Mouse (Mus musculus): ENCODE measurements around the gene Irs1.

Gene Irs1

GRCm38 (mm10) chr1:82257457-82257856 is 33.8 kb downstream of the Irs1 start:
- in situ Hi-C loops (cut with MboI): no loop called here

DNA sequence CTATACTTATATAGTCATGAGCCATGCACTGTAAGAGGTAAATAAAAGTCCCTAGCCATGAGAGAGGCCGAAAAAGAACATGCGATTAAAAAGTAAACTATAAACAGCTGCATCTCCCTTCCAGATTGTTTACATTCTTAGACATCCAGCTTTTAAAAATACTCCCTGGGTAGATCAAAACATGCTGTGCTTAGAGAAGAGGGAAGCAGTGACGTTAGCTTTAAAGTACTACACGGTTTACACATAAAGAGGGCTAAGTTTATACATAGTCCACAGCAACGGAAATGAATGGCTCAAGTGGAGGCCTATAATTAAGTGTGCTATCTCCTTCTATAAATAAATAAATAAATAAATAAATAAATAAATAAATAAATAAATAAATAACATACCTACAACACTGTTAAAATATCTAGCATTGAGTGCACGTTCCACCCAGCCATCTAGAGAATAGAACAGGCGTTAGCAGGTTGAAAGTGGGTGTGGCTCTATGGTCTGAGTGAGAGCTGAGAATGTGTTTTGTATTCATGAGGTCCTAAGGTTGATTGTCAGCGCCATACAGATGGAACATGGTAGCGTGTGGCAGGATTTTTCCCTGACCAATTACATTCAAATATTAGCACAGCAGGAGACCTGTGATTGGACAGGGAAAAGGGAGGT is 37.3 kb downstream of the Irs1 start:
- in situ Hi-C loops (cut with MboI): no loop called here

GRCm38 (mm10) chr1:82247221-82247951 is 43.8 kb downstream of the Irs1 start:
- in situ Hi-C loops (cut with MboI): no loop called here

DNA sequence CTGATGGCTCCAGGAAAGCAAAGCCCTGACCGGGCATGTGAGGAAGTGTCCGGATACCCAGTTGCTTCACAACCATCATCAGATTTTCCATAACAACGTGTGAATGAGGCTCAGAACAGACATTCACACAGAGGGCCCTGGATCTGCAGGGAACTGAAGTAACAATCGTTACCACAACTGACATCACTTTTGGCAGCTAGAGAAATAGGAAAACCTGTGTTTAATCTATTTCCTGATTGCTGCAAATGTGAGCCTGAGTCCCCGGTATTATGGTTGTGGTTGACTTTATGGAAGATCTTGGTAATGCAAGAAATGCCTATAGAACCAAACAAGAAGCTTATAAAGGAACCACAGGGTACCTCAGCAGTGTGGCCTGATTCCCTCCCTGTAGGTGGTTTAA is 46.2 kb downstream of the Irs1 start:
- in situ Hi-C loops (cut with MboI): no loop called here

GRCm38 (mm10) chr1:82243260-82243825 is 47.9 kb downstream of the Irs1 start:
- in situ Hi-C loops (cut with MboI): no loop called here

- in situ Hi-C loops (cut with MboI): no loop called here
Observed at GRCm38 (mm10) chr1:82239409-82240201, 51.6 kb downstream of the Irs1 start.

DNA sequence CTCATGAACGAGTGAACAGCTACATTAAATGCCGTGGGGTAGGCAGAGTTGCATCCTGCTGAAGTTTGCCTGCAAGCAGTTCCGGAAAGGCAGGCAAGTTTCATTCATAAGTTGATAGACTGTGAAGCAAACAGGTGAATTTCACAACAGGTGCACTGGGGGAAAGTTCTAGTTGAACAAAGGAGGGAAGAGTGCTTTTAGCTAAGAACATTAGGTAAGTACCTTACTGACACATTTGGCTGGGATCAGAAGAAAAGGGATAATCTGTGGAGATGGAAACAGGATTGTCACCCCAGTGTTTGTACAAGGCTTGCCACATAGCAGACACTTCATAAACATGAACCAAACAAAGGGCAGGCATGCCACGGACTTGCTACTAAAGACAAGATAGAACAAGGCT is 53.0 kb downstream of the Irs1 start:
- in situ Hi-C loops (cut with MboI): no loop called here

GRCm38 (mm10) chr1:82235455-82236104 is 55.6 kb downstream of the Irs1 start:
- in situ Hi-C loops (cut with MboI): no loop called here

DNA sequence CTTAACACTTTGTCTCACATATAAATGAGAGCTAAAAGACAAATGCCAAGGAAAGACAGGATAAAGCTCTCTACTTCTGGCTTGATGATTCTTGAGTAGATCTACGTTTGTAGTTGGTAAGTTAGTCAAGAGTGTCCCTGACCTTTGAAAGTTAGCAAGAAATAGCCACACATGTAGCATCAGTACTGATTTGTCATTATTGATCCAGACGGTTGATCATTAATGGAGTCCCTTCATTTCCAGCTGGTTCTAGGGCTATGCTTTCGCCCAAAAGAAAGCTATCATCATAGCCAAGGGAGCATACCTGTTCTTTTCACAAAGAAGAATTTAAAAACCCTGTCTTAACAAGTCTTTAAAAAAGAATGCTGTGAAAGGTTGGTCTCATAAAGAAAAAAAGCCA is 56.6 kb downstream of the Irs1 start:
- in situ Hi-C loops (cut with MboI): no loop called here

DNA sequence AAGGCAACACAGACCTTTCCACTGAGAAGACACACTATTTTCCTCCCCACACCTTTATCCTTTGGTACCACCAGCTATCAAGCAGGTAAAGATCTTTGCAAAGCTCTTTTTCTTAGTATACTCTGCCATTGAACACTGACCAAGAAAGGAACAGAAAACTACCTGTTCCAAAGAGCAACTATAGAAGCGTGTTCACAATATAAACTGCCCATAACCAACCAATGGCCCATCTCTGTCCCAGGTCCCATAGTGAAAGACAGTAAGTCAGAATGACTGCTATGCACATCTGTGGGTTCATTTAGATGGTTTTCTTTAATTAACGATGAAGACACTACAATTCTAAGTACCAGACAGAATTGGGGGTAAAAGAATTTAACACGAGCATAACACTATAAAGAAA is 58.4 kb downstream of the Irs1 start, which contains the start of gene Gm9747:
Gene Gm9747, plus strand, starts transcription at position 301 of the 400 bp plus-strand sequence.
- in situ Hi-C loops (cut with MboI): no loop called here

GRCm38 (mm10) chr1:82228841-82229240 is 62.4 kb downstream of the Irs1 start:
- in situ Hi-C loops (cut with MboI): no loop called here

GRCm38 (mm10) chr1:82223042-82223795 is 68.0 kb downstream of the Irs1 start:
- in situ Hi-C loops (cut with MboI): no loop called here

DNA sequence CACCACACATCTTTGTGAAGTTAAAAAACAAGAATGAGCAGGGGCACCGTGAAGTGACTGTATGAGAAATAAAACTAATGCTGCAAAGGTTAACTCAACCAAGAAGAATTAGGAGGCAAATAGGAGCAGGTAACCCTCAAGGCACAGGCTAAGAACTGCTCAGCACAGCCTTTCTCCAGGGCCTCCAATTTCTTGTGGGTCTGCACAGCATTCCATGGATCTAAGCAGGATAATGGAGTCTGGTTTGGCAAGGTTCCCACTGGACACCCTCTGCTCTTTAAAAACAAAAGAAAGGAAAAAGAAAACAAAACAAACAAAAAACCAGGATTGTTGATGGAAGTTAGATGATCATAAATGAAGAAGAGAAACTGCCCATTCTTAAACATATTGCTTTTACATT is 69.8 kb downstream of the Irs1 start:
- in situ Hi-C loops (cut with MboI): no loop called here

GRCm38 (mm10) chr1:82220673-82221396 is 70.4 kb downstream of the Irs1 start:
- in situ Hi-C loops (cut with MboI): no loop called here

GRCm38 (mm10) chr1:82207511-82207910 is 83.7 kb downstream of the Irs1 start:
- in situ Hi-C loops (cut with MboI): no loop called here

GRCm38 (mm10) chr1:82200636-82201035 is 90.6 kb downstream of the Irs1 start:
- in situ Hi-C loops (cut with MboI): no loop called here

- in situ Hi-C loops (cut with MboI): no loop called here
Observed at GRCm38 (mm10) chr1:82199918-82200317, 91.3 kb downstream of the Irs1 start.

DNA sequence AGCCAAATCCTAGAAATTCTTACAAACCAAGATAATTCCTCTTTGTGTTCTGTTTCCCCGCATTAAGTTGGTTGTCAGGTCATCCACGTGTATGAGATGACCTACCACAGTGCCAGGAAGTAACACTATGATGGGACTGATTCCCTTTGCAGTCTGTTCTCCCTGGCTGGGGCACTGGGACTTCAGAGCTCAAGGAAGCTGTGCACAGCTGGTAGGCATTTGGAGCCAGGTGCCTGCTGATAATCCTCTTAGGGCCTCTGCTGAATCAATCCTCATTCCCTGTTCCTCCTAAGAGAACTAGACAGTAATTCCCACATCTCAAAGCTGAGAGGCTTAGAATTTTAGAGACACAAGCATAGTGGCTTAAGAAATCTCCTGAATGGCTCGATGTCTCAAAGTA is 99.6 kb downstream of the Irs1 start:
- in situ Hi-C loops (cut with MboI): no loop called here

DNA sequence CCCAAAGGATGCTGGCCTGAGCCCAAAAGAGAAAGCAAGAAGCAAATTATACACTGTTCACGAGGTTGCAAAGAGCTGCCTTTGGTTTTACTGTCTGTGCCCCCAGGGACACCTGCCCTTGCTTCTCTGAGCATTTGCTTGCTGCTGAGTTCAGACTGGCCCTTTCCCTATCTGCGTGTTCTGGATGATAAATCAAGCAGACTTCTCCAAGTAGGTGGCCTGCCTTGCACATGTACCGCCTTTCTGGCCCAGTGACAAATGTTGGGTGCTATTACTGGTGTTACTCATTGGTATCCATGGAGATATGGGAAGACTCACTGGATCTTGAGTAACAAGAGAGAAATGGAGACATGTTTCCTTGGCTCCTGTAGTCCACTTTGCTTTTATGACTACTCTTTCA is 101.7 kb downstream of the Irs1 start:
- in situ Hi-C loops (cut with MboI): no loop called here

- in situ Hi-C loops (cut with MboI): no loop called here
Observed at GRCm38 (mm10) chr1:82188549-82189231, 102.5 kb downstream of the Irs1 start.

Measured in mature B cell (primary cell).